Mouse (Mus musculus) cerebral cortex, adult 2 months (tissue): ENCODE measurements around the gene Ttyh1.

Source experiments
- WGBS: fragments of 180-500 bp; shearing (Covaris S2); methylation state at CpG from one replicate; pipeline ENCODE4 v1.1.7; 2018; 5-methylcytosine and 5-hydroxymethylcytosine counted together

Ttyh1 gene

GRCm38 (mm10) chr7:4144766-4145551 is 25.8 kb downstream of the Ttyh1 start:
- 93% methylated on average over 20 of the region's 20 CpGs for WGBS

- 52% methylated on average over 6 of the region's 6 CpGs for WGBS
Measured at GRCm38 (mm10) chr7:4145552-4146190, 26.5 kb downstream of the Ttyh1 start.

- WGBS = 87% methylated on average over 23 of the region's 23 CpGs
Measured at GRCm38 (mm10) chr7:4146241-4147180, 27.3 kb downstream of the Ttyh1 start.

- 77% methylated on average over 18 of the region's 20 CpGs for whole genome bisulfite sequencing
Measured at GRCm38 (mm10) chr7:4147371-4147770, 28.2 kb downstream of the Ttyh1 start.

- WGBS = 45% methylated on average over 4 of the region's 4 CpGs
Measured at GRCm38 (mm10) chr7:4147836-4148235, 28.6 kb downstream of the Ttyh1 start.

- WGBS = 14% methylated on average over 18 of the region's 18 CpGs
Measured at GRCm38 (mm10) chr7:4148341-4149208, 29.4 kb downstream of the Ttyh1 start.

GRCm38 (mm10) chr7:4149209-4150054 is 30.2 kb downstream of the Ttyh1 start:
- under 1% methylated on average over 64 of the region's 64 CpGs for WGBS

GRCm38 (mm10) chr7:4150059-4150541 is 30.9 kb downstream of the Ttyh1 start, which contains the start of gene Leng9:
Gene Leng9 (minus strand): TSS chr7:4150374.
- 2% methylated on average over 14 of the region's 14 CpGs for whole genome bisulfite sequencing

- WGBS = 7% methylated on average over 14 of the region's 14 CpGs
Measured at GRCm38 (mm10) chr7:4150811-4151221, 31.6 kb downstream of the Ttyh1 start.

- 21% methylated on average over 22 of the region's 22 CpGs for WGBS
Measured at GRCm38 (mm10) chr7:4151241-4151640, 32.0 kb downstream of the Ttyh1 start.

- WGBS = 63% methylated on average over 5 of the region's 5 CpGs
Measured at GRCm38 (mm10) chr7:4154356-4154755, 35.1 kb downstream of the Ttyh1 start.

- 59% methylated on average over 4 of the region's 4 CpGs for WGBS
Measured at GRCm38 (mm10) chr7:4154976-4155375, 35.8 kb downstream of the Ttyh1 start.

- WGBS = 97% methylated on average over 4 of the region's 4 CpGs
Measured at GRCm38 (mm10) chr7:4161596-4161995, 42.4 kb downstream of the Ttyh1 start.

- WGBS = 15% methylated on average over 11 of the region's 11 CpGs
Measured at GRCm38 (mm10) chr7:4163571-4164072, 44.4 kb downstream of the Ttyh1 start.

GRCm38 (mm10) chr7:4164090-4164910 is 45.1 kb downstream of the Ttyh1 start, which contains the start of gene Cdc42ep5:
Gene Cdc42ep5 (minus strand): TSS chr7:4164860.
- 2% methylated on average over 19 of the region's 20 CpGs for WGBS

GRCm38 (mm10) chr7:4165286-4165685 is 46.1 kb downstream of the Ttyh1 start:
- 35% methylated on average over 3 of the region's 3 CpGs for WGBS

GRCm38 (mm10) chr7:4170193-4170938 is 51.2 kb downstream of the Ttyh1 start:
- WGBS = 75% methylated on average over 6 of the region's 6 CpGs

GRCm38 (mm10) chr7:4178438-4178837 is 59.2 kb downstream of the Ttyh1 start:
- 39% methylated on average over 3 of the region's 3 CpGs for WGBS
